Mouse (Mus musculus): ENCODE measurements around the gene Hyal1.
A peak's percentile ranks its signal among the peaks of the same experiment; 100 is the strongest.
"Not testable (repeated sequence)": the region's sequence is repeated elsewhere in the genome, so short reads cannot be mapped to it uniquely, and the experiment has no call there.

The Hyal1 gene

DNA sequence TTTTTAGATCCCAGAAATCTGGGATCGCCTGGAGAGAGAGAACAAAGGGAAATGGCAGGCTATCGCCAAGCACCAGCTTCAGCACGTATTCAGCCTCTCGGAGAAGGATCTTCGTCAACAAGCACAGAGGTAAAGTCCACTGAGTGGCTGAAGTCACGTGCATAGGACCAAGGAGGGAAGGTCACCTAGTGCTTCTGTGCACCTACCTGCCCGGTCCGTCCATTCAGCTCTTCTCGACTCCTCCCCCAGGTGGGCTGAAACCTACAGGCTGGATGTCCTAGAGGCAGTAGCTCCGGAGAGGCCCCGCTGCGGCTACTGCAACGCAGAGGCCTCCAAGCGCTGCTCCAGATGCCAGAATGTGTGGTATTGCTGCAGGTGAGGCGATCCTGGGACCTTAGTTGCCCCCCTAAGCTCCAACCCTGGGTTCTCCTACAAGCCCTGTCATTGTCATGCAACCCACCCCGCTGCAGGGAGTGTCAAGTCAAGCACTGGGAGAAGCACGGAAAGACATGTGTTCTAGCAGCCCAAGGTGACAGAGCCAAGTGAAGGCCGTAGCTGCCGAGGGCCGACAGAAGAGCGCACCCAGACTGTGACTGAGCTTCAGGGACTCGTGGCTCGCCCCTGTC lies 26.1 kb upstream of the Hyal1 start:
- no peak for DNase-seq (ENCODE audit: low spot score)

- peak; percentile 77 for DNase-seq (ENCODE audit: low spot score)
These were observed 25.4 kb upstream of the Hyal1 start, which contains the start of gene Rassf1 for GRCm38 (mm10) chr9:107551117-107551889. Gene Rassf1, plus strand, starts transcription at chr9:107551555.

GRCm38 (mm10) chr9:107551890-107552355 lies 24.8 kb upstream of the Hyal1 start:
- peak; percentile 58 for DNase-seq (ENCODE audit: low spot score)

DNA sequence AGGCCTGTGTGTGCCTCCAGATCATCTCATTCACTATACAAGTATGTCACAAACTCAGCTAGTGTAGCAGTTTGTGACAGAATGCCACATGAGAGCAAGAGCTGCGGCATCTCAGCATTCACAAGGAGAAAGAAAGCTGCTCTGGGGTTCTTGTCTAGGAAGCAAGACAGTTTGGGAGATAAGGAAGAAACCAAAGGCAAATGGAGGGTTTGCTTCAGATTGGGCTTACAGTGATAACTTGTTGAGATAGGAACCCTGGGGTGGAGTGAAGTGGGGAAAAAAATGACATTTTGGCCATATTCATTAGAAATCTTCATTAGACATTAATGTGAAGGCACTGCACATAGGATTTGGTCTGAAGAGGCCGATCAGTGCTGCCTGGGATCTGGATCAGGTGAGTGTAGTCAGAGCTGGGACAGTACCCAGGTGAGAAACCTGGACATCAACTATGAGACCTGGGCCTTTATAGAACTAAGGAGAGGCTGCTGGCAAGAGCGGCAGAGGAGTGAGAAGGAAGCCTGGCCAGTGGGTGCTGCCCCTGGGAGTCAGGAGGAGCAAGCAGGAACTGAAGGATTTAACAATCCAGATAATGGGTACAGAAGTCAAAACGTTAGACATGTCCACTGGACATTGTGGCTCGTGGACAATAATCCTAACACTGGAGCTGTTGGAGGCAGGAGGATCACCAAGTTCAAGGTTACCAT lies 23.9 kb upstream of the Hyal1 start:
- DNase-seq (ENCODE audit: low spot score) = no peak

DNA sequence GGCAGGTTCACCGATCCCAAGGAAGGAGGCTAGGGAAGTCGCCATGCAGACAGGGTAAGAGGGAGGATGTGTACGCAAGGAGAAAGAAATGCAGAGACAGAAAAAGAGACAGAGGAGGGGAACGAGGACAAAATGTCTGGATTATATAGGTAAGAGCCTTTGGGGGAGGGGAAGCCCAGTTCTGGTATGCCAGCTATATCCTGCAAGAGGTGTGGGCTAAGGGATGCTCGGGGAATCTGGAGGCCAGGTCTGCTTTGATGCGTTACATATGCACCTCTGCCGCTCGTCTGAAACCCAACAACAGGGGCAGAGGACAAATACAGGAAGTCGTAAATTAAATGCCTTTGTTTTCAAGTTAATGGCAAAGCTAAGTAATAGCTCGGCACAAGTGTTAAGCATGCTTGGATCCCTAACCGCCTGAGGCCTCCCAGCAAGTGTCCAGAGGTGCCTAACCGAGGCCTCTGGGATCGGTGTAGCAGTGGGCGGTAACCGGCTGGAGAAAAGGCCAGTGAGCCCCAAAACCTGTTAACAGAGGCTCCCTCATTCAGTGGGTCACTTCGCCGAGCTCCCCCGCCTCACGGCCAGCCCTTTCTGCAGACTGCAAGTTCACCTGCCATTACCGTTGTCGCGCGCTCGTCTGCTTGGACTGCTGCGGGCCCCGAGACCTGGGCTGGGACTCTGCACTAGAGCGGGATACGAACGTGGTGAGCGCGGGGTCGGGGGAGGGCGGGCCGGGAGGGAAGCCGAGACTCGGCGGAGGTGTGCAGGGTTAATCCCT lies 23.0 kb upstream of the Hyal1 start:
- peak; percentile 46 for DNase-seq (ENCODE audit: low spot score)

DNA sequence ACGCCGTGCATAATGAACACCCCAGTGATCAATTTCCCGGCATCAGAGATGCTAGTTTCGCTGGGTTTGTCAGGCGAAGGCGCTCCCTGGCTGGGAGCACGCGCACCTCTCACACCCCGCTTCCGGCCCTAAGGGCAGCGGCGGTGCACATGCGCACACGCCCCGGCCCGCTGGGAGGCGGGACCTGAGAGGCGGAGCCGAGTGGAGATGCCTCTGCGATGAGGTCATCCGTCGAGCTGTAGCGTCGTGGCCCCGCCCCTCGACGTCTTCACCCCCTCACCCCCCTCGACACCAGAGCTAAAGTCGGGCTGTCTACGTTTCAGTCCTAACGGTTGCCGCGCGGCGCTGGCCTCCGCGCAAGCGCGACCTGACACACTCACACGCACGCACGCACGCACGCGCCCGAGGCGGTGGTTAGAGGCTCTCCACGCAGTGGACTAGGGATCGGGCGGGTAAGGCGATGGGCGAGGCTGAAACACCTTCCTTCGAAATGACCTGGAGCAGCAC lies 22.4 kb upstream of the Hyal1 start:
- DNase-seq (ENCODE audit: low spot score) = peak; percentile 99

- DNase-seq (ENCODE audit: low spot score) = peak; percentile 72
These were observed 21.7 kb upstream of the Hyal1 start for GRCm38 (mm10) chr9:107555031-107555457.

- DNase-seq (ENCODE audit: low spot score) = no peak
These were observed 21.0 kb upstream of the Hyal1 start for GRCm38 (mm10) chr9:107555701-107556100.

DNA sequence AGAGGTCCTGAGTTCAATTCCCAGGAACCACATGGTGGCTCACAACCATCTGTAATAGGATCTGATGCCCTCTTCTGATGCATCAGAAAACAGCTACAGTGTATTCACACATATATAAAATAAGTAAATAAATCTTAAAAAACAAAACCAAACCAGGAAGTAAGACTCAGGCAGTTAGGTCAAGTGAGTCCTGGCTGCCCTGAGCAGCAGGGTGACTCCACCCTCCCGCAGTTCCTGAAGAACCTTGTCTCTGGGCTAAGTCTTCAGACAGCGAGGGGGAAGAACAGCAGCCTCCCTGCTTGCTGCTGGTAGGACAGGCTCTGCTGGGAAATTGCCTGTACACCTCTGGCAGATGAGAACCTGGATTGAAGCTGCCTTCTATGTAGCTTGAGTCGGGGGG lies 20.4 kb upstream of the Hyal1 start:
- DNase-seq (ENCODE audit: low spot score) = no peak

DNA sequence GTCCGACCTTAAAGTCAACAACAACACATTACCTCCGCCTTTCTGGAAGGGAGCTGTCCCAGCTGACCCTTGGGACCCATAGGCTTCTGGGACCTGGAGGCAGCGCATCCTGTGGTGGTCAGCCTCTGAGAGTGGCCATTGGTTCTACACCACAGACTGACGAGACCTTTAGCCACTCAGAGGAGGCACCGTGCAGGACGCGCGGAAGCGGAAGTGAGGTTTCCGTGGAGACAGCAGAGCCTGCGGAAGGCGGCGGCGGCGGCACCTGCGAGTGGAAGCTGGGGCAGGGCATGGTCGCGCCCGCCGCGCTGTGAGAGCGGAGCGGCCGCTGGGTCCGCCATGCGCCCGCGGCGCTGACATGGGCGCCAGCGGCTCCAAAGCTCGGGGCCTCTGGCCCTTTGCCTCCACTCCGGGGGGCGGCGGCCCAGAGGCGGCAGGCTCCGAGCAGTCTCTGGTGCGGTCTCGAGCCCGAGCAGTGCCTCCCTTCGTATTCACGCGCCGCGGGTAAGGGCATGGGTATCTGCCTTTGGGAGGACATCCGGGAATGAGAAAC lies 13.6 kb upstream of the Hyal1 start, which contains the start of gene Tusc2:
Tusc2 (plus strand) TSS at position 227 of the 553 bp plus-strand sequence.
- DNase-seq (ENCODE audit: low spot score) = peak; percentile 96

GRCm38 (mm10) chr9:107565556-107565955 lies 11.2 kb upstream of the Hyal1 start:
- not testable (repeated sequence) for DNase-seq (ENCODE audit: low spot score)

GRCm38 (mm10) chr9:107566041-107566709 lies 10.6 kb upstream of the Hyal1 start:
- DNase-seq (ENCODE audit: low spot score) = peak; percentile 85

DNA sequence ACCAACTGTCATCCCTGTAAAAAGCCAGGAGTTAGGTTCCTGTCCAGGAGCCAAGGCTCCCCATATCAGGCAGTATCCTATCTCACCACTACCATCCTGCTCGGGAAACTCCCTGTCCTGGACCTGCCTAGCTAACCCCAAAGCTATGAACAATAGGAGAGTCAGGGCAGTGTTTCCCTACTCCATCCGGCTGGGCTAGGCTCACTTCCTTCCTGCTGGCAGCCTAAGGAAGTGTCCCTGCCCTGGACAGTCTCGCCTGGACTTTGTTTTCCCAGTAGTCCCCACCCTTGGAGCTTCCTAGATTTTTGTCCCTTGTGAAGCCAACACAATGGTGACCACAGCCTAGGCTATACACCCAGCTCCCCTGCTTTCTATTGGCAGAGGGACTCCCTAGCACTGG lies 9.9 kb upstream of the Hyal1 start:
- DNase-seq (ENCODE audit: low spot score) = no peak

DNA sequence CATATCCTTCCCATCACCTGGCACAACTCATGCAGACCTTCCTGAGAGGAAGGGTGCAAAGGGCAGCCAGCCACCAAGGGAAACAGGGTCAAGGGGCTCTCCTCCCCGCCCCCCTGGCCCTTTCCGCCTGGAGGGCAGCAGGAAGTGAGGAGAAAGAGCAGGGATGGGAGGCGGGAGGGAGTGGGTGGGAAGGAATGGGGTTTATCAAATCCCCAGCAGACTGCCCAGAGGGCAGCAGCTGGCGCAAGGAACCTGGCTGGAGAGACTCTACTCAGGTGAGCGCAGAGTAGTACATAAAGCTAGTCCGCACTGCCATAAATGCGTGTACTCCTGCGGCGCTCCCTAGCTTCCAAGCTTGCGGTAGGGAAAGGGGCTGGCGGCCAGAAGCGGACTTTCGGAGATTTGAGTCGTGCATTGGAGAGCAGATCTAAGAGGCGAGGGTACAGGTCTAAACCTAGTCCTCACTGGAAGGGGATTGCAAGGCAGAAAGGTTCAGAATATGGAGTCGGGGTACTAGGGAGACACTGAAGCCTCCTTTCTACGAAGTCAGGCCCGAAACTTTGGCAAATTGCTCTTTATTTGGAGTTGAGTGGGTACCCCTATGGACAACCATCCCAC lies 8.9 kb upstream of the Hyal1 start, which contains the start of gene Hyal2:
Hyal2 (plus strand) TSS at position 244 of the 618 bp plus-strand sequence.
- DNase-seq (ENCODE audit: low spot score) = peak; percentile 51

GRCm38 (mm10) chr9:107568331-107569261 lies 8.1 kb upstream of the Hyal1 start:
- peak; percentile 93 for DNase-seq (ENCODE audit: low spot score)

- DNase-seq (ENCODE audit: low spot score) = no peak
These were observed 7.5 kb upstream of the Hyal1 start for GRCm38 (mm10) chr9:107569270-107569669.

DNA sequence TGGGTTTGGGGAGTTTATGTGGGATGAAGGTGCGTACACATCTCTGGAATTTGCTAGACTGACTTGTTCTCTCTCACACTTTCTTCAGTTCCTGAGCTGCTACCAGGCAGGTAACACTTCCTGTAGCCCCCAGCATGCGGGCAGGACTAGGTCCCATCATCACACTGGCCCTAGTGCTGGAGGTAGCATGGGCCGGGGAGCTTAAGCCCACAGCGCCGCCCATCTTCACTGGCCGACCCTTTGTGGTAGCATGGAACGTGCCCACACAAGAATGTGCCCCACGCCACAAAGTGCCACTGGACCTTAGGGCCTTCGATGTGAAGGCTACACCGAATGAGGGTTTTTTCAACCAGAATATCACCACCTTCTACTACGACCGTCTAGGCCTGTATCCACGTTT lies 6.7 kb upstream of the Hyal1 start:
- DNase-seq (ENCODE audit: low spot score) = no peak

- no peak for DNase-seq (ENCODE audit: low spot score)
These were observed 5.9 kb upstream of the Hyal1 start for GRCm38 (mm10) chr9:107570845-107571244.
